Mouse (Mus musculus) forebrain, postnatal 0 days (tissue): ENCODE data around the gene Tesk2. TPM values are rescaled to one million over a fixed set of nuclear protein-coding genes. Genes with fewer than 3 reads are reported as not detected.
"Not testable (repeated sequence)": the region's sequence is repeated elsewhere in the genome, so short reads cannot be mapped to it uniquely, and the experiment has no call there.

ENCODE experiments used
- ATAC-seq: fragments of 200-750 bp; cut with Nextera tagmentation; 2 replicates; pipeline ENCODE4 v1.8.0; 2017; ENCODE audit warnings: mild to moderate bottlenecking, moderate library complexity
- DNase-seq: peaks from one replicate; pipeline ENCODE4 v3.0.0-alpha.2; 2015
- H3K27ac ChIP-seq: fragments of 300-500 bp; sonication (generic); 2 replicates; pipeline ENCODE4 v1.5.1; 2014; ENCODE audit warnings: low read depth, mild to moderate bottlenecking, antibody characterized with exemption, low read length, moderate library complexity, mixed read lengths
- H3K27me3 ChIP-seq: fragments of 300-500 bp; sonication (generic); 2 replicates; pipeline ENCODE4 v1.6.1; 2014; ENCODE audit warnings: mild to moderate bottlenecking, low read length, mixed read lengths; ENCODE audit not compliant: insufficient read depth
- H3K36me3 ChIP-seq: fragments of 300-500 bp; sonication (generic); 2 replicates; pipeline ENCODE4 v1.6.1; 2014; ENCODE audit warnings: mild to moderate bottlenecking, moderate library complexity; ENCODE audit not compliant: insufficient read depth
- H3K4me1 ChIP-seq: fragments of 300-500 bp; sonication (generic); 2 replicates; pipeline ENCODE4 v1.6.1; 2014; ENCODE audit warnings: antibody characterized with exemption; ENCODE audit not compliant: insufficient read depth
- H3K4me2 ChIP-seq: fragments of 300-500 bp; sonication (generic); 2 replicates; pipeline ENCODE4 v1.6.1; 2014; ENCODE audit warnings: low read depth, mild to moderate bottlenecking, moderate library complexity
- H3K4me3 ChIP-seq: fragments of 300-500 bp; sonication (generic); 2 replicates; pipeline ENCODE4 v1.5.1; 2014; ENCODE audit warnings: low read depth, low read length, mixed read lengths
- H3K9ac ChIP-seq: fragments of 300-500 bp; sonication (generic); 2 replicates; pipeline ENCODE4 v1.6.1; 2014; ENCODE audit warnings: mild to moderate bottlenecking
- H3K9me3 ChIP-seq: fragments of 300-500 bp; sonication (generic); 2 replicates; pipeline ENCODE4 v1.6.1; 2016; ENCODE audit warnings: low read length
- CTCF ChIP-seq: sonication (generic); IDR thresholded peaks from 2 replicates; pipeline ENCODE4 v1.5.1; 2016; ENCODE audit warnings: antibody characterized with exemption, control low read depth, low read depth
- WGBS: fragments of 180-500 bp; shearing (Covaris S2); extraction: QIAGEN DNeasy Blood & Tissue Kit; methylation state at CpG from one replicate; pipeline ENCODE4 v1.1.7; 2014; 5-methylcytosine and 5-hydroxymethylcytosine counted together
- polyA plus RNA-seq: library from polyadenylated mRNA; unstranded; fragments of >200 nt; fragmentation: Nextera tagmentation; extraction: Ambion mirVana; gene quantifications from 2 replicates; pipeline ENCODE4 v1.2.1, GENCODE M21; 2015
- total RNA-seq: library from RNA; depleted of rRNA; stranded (reverse); fragments of >200 nt; gene quantifications from 2 replicates; pipeline ENCODE4 v1.2.3, GENCODE M21; 2014

Tesk2 gene
- total and polyA plus RNA-seq, 2 experiments from 2014 or later: 1.9 to 2.9 TPM

DNA sequence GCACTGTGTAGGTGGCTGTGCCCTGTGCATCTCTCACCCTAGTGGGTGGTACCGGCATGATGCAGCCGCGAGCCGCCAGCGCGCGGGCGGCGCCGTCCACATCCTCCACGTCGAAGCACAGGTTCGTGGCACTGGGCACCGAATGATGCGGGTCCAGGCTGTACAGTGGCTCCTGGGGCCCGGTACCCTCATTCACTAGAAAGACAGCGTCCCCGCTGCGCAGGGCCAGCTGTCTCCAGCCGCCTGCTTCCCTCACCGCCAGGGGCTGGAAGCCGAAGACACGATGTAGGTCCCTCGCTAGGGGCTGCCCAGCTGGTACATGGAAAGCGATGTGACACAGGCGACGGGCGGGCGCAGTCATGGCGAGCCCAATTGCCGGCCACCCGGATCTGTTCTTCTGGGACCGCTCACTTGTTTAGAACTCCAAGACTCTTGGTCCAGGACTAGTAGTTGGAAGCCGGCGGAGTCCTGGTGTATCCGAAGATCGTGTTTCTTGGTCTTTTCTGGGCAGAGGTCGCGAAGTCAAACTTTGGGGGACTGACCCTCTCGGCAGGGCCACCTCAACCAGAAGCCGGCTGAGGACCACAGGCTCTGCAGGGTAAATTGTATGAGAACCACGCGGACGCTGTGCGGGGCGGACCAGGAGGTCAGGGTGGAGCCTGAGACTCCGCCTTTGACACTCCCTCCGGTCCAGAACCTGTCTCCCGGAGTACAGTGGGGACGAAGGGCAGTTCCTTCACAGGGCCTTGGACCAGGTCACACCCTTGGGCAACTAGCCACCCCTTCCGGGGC lies 100.3 kb downstream of the Tesk2 start:
- peak; percentile 61 for DNase-seq

GRCm38 (mm10) chr4:116821694-116822016 lies 100.9 kb downstream of the Tesk2 start, which contains the start of gene Hpdl:
Gene Hpdl, minus strand, starts transcription at chr4:116821707.
- no peak for TF ChIP-seq CTCF
- Histone ChIP-seq H3K27ac (no peak within 1 kb of the TSS), H3K4me3 (peak within 1 kb of the TSS; percentile 41), H3K4me2 (peak within 1 kb of the TSS; percentile 84), H3K36me3 (no peaks in the 10 kb centered on the region; the same call in 1 of the 2 replicates), H3K9me3 (no peaks in the 10 kb centered on the region), H3K4me1 (peaks cover 10% of the 10 kb centered on the region), H3K9ac (peak within 1 kb of the TSS; percentile 49), H3K27me3 (peaks cover 4% of the 10 kb centered on the region; the same call in 1 of the 2 replicates)
- DNase-seq (no peak), ATAC-seq (no peak; the same call in 1 of the 2 replicates)
- WGBS: 14% methylated on average over 9 of the region's 9 CpGs

More for the DNA sequence above, 100.3 kb downstream of the Tesk2 start:
- H3K9ac ChIP-seq: peak overlapping the region; percentile 49
- peak overlapping the region; percentile 84 for H3K4me2 ChIP-seq
- WGBS: 2% methylated on average over 51 of the region's 51 CpGs
- H3K27ac ChIP-seq: no peak overlapping the region
- no peaks in the 10 kb centered on the region; the same call in 1 of the 2 replicates for H3K36me3 ChIP-seq
- H3K9me3 ChIP-seq: no peaks in the 10 kb centered on the region
- peaks cover 10% of the 10 kb centered on the region for H3K4me1 ChIP-seq
- peaks cover 4% of the 10 kb centered on the region; the same call in 1 of the 2 replicates for H3K27me3 ChIP-seq
- peak; percentile 61 for TF ChIP-seq CTCF
- H3K4me3 ChIP-seq: peak overlapping the region; percentile 41
- ATAC-seq: peak; percentile 71

GRCm38 (mm10) chr4:116824541-116825004 lies 103.8 kb downstream of the Tesk2 start:
- Histone ChIP-seq H3K9me3 (no peaks in the 10 kb centered on the region), H3K4me3 (peak overlapping the region; percentile 44), H3K4me1 (peaks cover 10% of the 10 kb centered on the region), H3K27me3 (peaks cover 4% of the 10 kb centered on the region; the same call in 1 of the 2 replicates), H3K4me2 (peak overlapping the region; percentile 67), H3K9ac (peak overlapping the region; percentile 68), H3K36me3 (no peaks in the 10 kb centered on the region), H3K27ac (peak overlapping the region; percentile 51)
- ATAC-seq (peak; percentile 76), DNase-seq (peak; percentile 79)
- no peak for TF ChIP-seq CTCF
- WGBS: 4% methylated on average over 28 of the region's 29 CpGs

DNA sequence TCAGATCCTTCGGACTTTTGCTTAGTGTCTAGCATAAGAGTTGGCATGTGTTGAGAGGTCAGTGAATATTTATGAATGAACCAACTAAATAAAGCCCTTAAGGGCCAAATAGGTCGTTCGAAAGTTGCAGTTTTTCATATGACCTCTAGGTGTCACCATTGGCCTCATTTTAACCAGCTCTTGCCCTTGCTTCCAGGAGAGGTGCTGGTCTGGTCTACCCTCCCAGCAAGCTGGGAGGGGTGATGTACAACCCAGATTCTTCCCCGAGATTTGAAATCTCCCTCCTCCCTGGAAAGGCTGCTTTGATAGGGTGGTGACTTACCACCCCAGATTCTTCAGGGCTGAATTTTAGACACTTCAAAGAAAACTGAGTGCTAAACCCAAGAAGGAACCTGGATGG lies 107.1 kb downstream of the Tesk2 start:
- H3K27me3 ChIP-seq: no peaks in the 10 kb centered on the region
- peak; percentile 82 for TF ChIP-seq CTCF
- H3K4me2 ChIP-seq: no peak overlapping the region
- ATAC-seq: peak; percentile 55
- DNase-seq: peak; percentile 83
- WGBS: 1% methylated on average over 4 of the region's 4 CpGs
- no peaks in the 10 kb centered on the region for H3K9me3 ChIP-seq
- H3K4me1 ChIP-seq: peaks cover 7% of the 10 kb centered on the region
- H3K36me3 ChIP-seq: no peaks in the 10 kb centered on the region
- no peak overlapping the region for H3K9ac ChIP-seq
- H3K27ac ChIP-seq: no peak overlapping the region
- H3K4me3 ChIP-seq: no peak overlapping the region

GRCm38 (mm10) chr4:116829364-116830069 lies 108.8 kb downstream of the Tesk2 start:
- Histone ChIP-seq H3K4me1 (peaks cover 7% of the 10 kb centered on the region), H3K27me3 (no peaks in the 10 kb centered on the region), H3K4me2 (no peak overlapping the region), H3K9me3 (no peaks in the 10 kb centered on the region), H3K27ac (peak overlapping the region; percentile 47; the same call in 1 of the 2 replicates), H3K9ac (peak overlapping the region; percentile 1; the same call in 1 of the 2 replicates), H3K4me3 (no peak overlapping the region), H3K36me3 (no peaks in the 10 kb centered on the region)
- DNase-seq: no peak
- ATAC-seq: peak; percentile 38
- no peak for TF ChIP-seq CTCF
- 26% methylated on average over 6 of the region's 6 CpGs for WGBS

- no peaks in the 10 kb centered on the region for H3K36me3 ChIP-seq
- H3K4me1 ChIP-seq: peaks cover 4% of the 10 kb centered on the region
- H3K4me2 ChIP-seq: no peak overlapping the region
- ATAC-seq (peak; percentile 56), DNase-seq (peak; percentile 21)
- H3K27me3 ChIP-seq: no peaks in the 10 kb centered on the region
- no peaks in the 10 kb centered on the region for H3K9me3 ChIP-seq
- no peak for TF ChIP-seq CTCF
- WGBS: 6% methylated on average over 6 of the region's 6 CpGs
- H3K9ac ChIP-seq: peak overlapping the region; percentile 1; the same call in 1 of the 2 replicates
- no peak overlapping the region for H3K4me3 ChIP-seq
- peak overlapping the region; percentile 47; the same call in 1 of the 2 replicates for H3K27ac ChIP-seq
These were observed 109.3 kb downstream of the Tesk2 start for GRCm38 (mm10) chr4:116830070-116830368.

GRCm38 (mm10) chr4:116838999-116839398 lies 118.3 kb downstream of the Tesk2 start:
- H3K4me3 ChIP-seq: no peak overlapping the region
- no peaks in the 10 kb centered on the region for H3K36me3 ChIP-seq
- ATAC-seq (no peak), DNase-seq (no peak)
- no peak for TF ChIP-seq CTCF
- no peaks in the 10 kb centered on the region for H3K27me3 ChIP-seq
- H3K4me2 ChIP-seq: no peak overlapping the region
- no peak overlapping the region for H3K27ac ChIP-seq
- 22% methylated on average over 2 of the region's 2 CpGs for WGBS
- H3K4me1 ChIP-seq: no peaks in the 10 kb centered on the region
- H3K9me3 ChIP-seq: no peaks in the 10 kb centered on the region
- H3K9ac ChIP-seq: no peak overlapping the region

DNA sequence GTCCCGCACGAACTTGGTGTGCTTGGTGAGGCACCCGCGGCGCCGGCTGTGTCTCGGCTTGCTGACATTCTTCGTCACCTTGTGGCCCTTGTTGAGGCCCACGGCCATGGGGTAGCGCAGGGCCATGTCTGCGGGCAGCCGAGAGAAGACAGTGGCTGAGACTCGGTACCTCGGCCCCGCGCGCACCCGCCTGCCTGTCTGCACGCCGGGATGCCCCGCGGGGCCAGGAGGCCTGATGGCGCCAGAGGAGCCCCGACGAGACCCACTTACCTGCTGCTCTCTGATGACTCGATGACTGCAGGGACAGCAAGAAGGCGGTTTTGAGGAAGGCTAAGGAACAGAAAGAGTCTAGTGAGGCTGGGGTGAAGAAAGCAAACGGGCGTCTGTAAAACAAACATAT lies 119.3 kb downstream of the Tesk2 start:
- H3K9ac ChIP-seq, ATAC-seq, H3K4me3 ChIP-seq, H3K36me3 ChIP-seq, DNase-seq, H3K4me1 ChIP-seq, H3K27me3 ChIP-seq, H3K27ac ChIP-seq, H3K4me2 ChIP-seq, H3K9me3 ChIP-seq: not testable (repeated sequence)
- WGBS: 40% methylated on average over 20 of the region's 29 CpGs
